Mouse (Mus musculus) bone marrow macrophage, adult 2 months (primary cell): ENCODE data around the gene Ephb2. TPM values are rescaled to one million over a fixed set of nuclear protein-coding genes. Genes with fewer than 3 reads are reported as not detected.

Experiments
- H3K27ac ChIP-seq: 2 replicates; pipeline ENCODE4 v1.5.1; 2012; ENCODE audit warnings: low read depth, low read length; ENCODE audit not compliant: insufficient read depth
- H3K4me1 ChIP-seq: 2 replicates; pipeline ENCODE4 v1.6.1; 2012; ENCODE audit warnings: low read length; ENCODE audit not compliant: control insufficient read depth, insufficient read depth
- H3K4me3 ChIP-seq: 2 replicates; pipeline ENCODE4 v1.5.1; 2012; ENCODE audit warnings: mild to moderate bottlenecking, low read length, moderate library complexity; ENCODE audit not compliant: insufficient read depth
- CTCF ChIP-seq: IDR thresholded peaks from 2 replicates; pipeline ENCODE4 v1.5.1; 2012; ENCODE audit warnings: low read depth, mild to moderate bottlenecking, low read length, moderate library complexity
- POLR2A ChIP-seq: IDR thresholded peaks from 2 replicates; pipeline ENCODE4 v1.6.1; 2012; ENCODE audit warnings: mild to moderate bottlenecking, low read depth, low read length, borderline replicate concordance
- polyA plus RNA-seq: library from polyadenylated mRNA; stranded (reverse); fragments of >200 nt; gene quantifications from 2 replicates; pipeline ENCODE4 v1.2.4, GENCODE M21; 2012; ENCODE audit not compliant: missing spikeins, insufficient read depth, insufficient read length

Ephb2 gene
- polyA plus RNA-seq, 1 experiment: not detected

DNA sequence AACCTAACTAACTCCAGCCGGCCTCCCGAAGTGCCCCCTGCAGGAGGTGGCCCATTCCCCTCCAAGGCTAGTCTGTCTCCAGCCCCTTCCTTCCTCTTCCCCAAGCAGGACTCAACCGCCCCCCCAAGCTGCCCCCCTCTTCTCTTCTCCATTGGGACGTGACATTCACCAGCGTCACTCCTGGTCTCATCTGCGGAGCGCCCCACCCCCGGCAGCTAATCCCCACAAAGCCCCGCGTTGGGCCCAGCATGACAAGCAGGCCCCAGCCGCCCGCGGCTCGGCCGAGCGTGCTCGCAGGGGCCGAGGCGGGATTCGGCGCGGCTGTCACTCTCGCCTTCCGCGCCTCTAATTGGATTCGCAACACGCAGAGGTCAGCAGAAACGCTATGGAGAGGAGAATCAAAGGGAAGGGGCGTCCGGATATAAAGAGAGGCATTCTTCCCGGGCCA lies 80.4 kb downstream of the Ephb2 start:
- no peak for TF ChIP-seq POLR2A
- no peak for TF ChIP-seq CTCF
- no peak overlapping the region for H3K27ac ChIP-seq
- H3K4me1 ChIP-seq: no peaks in the 10 kb centered on the region
- H3K4me3 ChIP-seq: no peak overlapping the region

- H3K27ac ChIP-seq: no peak overlapping the region
- TF ChIP-seq POLR2A (no peak), CTCF (no peak)
- H3K4me1 ChIP-seq: no peaks in the 10 kb centered on the region
- no peak overlapping the region for H3K4me3 ChIP-seq
Observed at GRCm38 (mm10) chr4:136754256-136754655, 81.5 kb downstream of the Ephb2 start.

DNA sequence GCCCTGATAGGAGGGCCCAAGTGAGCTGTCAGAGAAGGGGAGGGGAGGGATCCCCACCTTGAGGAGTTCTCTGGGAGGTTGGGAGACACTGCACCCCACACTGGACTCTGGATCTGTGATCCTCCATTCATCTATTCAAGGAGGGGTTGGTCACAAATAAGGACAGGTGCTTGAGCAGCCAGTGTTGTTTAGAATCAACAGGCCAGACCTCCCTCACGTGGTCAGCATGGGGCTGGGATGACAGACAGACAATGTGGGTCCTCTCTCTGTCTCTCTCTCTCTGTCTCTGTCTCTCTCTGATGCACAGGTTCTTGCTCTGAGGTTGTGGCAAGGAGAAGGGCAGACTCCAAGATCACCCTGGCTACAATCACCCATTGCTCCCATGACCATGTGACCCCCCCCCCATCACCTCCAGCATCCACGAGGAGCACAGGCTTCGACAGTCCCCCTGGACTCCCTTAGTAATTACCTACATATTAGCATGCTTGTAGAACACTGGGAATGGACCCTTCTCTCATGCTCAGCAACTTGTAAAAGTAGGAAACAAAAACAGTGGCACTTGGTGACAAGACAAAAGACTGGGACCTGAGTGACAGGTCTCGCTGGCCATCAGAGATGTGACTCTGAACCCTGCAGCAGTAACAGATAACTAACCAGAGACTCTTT lies 84.3 kb downstream of the Ephb2 start:
- H3K4me3 ChIP-seq: no peak overlapping the region
- no peaks in the 10 kb centered on the region for H3K4me1 ChIP-seq
- no peak overlapping the region for H3K27ac ChIP-seq
- TF ChIP-seq CTCF (no peak), POLR2A (no peak)

DNA sequence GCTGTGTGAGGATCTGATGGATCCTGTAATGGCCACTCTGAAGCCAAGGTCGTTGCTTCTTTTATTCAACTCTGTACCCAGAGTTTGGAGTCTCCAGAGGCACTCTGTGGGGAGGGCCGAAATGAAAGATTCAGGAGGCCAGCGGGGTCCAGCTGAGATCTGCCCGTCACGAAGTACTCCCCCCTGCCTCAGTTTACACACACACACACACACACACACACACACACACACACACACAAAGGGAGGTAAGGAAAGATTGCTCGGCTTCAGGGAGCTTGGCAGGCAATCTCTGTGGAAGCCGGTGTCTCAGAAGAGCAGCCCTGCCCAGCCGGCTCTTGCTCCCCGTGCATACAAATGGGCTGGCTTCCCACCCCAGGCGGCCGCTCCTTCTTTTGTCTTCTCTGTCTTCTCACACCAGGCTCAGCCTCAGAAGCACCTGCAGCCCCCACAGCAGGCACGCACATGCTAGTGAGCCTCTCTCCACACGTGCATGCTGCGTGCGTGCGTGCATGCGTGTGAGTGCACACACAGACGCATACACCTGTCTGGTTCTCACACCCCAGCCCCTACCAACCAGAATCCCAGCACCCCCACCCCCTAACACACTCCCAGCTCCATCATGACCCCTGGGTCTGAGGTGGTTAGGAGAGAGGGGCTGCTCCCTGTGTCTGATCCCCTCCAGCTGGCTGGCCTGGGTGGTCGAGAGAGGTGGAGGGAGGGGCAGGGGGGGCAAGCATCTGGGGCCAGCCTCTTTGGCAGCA lies 85.0 kb downstream of the Ephb2 start:
- TF ChIP-seq POLR2A (no peak), CTCF (no peak)
- no peaks in the 10 kb centered on the region for H3K4me1 ChIP-seq
- no peak overlapping the region for H3K27ac ChIP-seq
- no peak overlapping the region for H3K4me3 ChIP-seq

- TF ChIP-seq CTCF: no peak
- TF ChIP-seq POLR2A: no peak
- Histone ChIP-seq H3K4me1 (no peaks in the 10 kb centered on the region), H3K27ac (no peak overlapping the region), H3K4me3 (no peak overlapping the region)
Observed at GRCm38 (mm10) chr4:136749851-136750577, 85.8 kb downstream of the Ephb2 start.

DNA sequence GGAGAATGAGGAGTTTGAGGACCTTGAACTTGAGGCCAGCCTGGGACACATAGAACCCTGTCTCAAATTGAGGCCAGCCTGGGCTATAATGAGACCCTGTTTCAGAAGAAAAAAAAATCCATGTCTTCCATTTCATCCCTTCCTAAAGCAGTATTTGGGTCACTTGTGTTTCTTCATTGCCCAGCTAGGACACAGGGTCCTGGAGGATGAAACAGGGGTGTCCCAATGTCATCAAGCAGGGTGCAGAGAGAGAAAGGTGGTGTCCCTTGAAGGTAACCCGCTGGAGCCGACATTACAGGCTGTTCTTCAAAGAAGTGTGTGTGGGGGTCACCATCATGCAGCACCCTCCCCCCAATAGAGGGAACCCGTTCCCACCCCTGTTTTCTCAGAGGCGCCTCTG lies 86.4 kb downstream of the Ephb2 start:
- Histone ChIP-seq H3K4me3 (no peak overlapping the region), H3K27ac (no peak overlapping the region), H3K4me1 (no peaks in the 10 kb centered on the region)
- TF ChIP-seq CTCF: no peak
- TF ChIP-seq POLR2A: no peak

GRCm38 (mm10) chr4:136748842-136749392 lies 86.9 kb downstream of the Ephb2 start:
- no peak for TF ChIP-seq CTCF
- no peak for TF ChIP-seq POLR2A
- H3K27ac ChIP-seq: no peak overlapping the region
- no peak overlapping the region for H3K4me3 ChIP-seq
- H3K4me1 ChIP-seq: no peaks in the 10 kb centered on the region

DNA sequence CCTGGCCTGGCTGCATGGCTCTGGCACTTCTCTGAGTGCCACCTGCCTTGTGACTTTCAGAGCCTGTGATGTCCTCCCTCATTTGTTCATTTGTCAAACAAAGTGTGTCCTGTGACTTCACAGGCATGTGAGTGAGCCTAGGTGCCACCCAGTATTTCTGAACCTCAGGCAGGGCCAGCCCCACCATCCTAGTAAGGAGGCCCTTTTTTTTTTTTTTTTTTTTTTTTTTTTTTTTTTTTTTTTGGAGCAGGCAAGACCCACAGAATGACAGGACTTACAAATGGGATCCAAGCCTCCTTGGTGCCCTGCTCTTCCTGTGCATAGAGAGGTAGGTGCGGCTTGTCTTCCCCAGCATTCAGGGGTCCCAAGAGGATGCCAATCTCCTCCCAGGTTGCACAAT lies 89.3 kb downstream of the Ephb2 start:
- Histone ChIP-seq H3K4me1 (no peaks in the 10 kb centered on the region), H3K4me3 (no peak overlapping the region), H3K27ac (no peak overlapping the region)
- no peak for TF ChIP-seq POLR2A
- no peak for TF ChIP-seq CTCF

DNA sequence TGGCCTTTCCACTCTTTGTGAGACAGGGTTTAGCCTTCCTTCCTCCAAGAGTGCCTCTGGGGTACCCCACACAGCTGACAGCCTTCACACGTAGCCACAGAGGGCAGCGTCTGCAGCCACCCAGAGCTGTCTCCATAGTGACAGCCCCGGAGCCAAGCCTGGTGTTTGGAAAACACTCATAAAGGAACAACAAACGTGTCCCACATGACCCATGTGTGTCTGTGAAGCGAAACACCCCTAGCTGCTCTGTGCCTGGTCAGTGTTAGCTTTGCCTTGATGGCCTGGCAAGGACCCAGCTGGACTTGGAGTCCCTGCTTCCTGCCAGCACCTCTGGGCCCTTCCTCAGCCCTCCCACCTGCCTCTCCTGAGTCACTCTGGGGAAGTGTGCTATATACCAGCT lies 93.1 kb downstream of the Ephb2 start:
- Histone ChIP-seq H3K27ac (no peak overlapping the region), H3K4me1 (no peaks in the 10 kb centered on the region), H3K4me3 (no peak overlapping the region)
- no peak for TF ChIP-seq POLR2A
- no peak for TF ChIP-seq CTCF

GRCm38 (mm10) chr4:136741840-136742239 lies 93.9 kb downstream of the Ephb2 start:
- TF ChIP-seq CTCF (no peak), POLR2A (no peak)
- no peak overlapping the region for H3K4me3 ChIP-seq
- H3K4me1 ChIP-seq: no peaks in the 10 kb centered on the region
- no peak overlapping the region for H3K27ac ChIP-seq
